Mouse (Mus musculus): ENCODE data around the gene Hcrt. TPM values are rescaled to one million over a fixed set of nuclear protein-coding genes. Genes with fewer than 3 reads are reported as not detected.

Hcrt gene
- polyA plus RNA-seq, 1 experiment from 2014 or later: not detected

Other genes with a start within 250 kb of the Hcrt start
- gene Acly, start 234.9 kb downstream of the Hcrt start, polyA plus RNA-seq (2016; fragmentation: Nextera tagmentation; extraction: Ambion mirVana): 186 and 196 TPM in 2 replicates
- 1.2 and 1.4 TPM in 2 replicates for gene Ttc25, start 217.3 kb downstream of the Hcrt start, polyA plus RNA-seq (2016; fragmentation: Nextera tagmentation; extraction: Ambion mirVana)
- gene Cnp, start 188.0 kb downstream of the Hcrt start, polyA plus RNA-seq (2016; fragmentation: Nextera tagmentation; extraction: Ambion mirVana): 32.3 and 34.5 TPM in 2 replicates
- 79.9 and 80.4 TPM in 2 replicates for gene Nkiras2, start 143.7 kb downstream of the Hcrt start, polyA plus RNA-seq (2016; fragmentation: Nextera tagmentation; extraction: Ambion mirVana)
- gene Dnajc7, start 142.8 kb downstream of the Hcrt start, polyA plus RNA-seq (2016; fragmentation: Nextera tagmentation; extraction: Ambion mirVana): 282 and 288 TPM in 2 replicates
- 0.70 and 0.74 TPM in 2 replicates for gene Zfp385c, start 70.5 kb downstream of the Hcrt start, polyA plus RNA-seq (2016; fragmentation: Nextera tagmentation; extraction: Ambion mirVana)
- 3.3 and 3.8 TPM in 2 replicates for gene Dhx58, start 58.7 kb downstream of the Hcrt start, polyA plus RNA-seq (2016; fragmentation: Nextera tagmentation; extraction: Ambion mirVana)
- 64.0 and 65.8 TPM in 2 replicates for gene Kat2a, start 50.5 kb downstream of the Hcrt start, polyA plus RNA-seq (2016; fragmentation: Nextera tagmentation; extraction: Ambion mirVana)
- gene Hspb9, start 49.1 kb downstream of the Hcrt start, polyA plus RNA-seq (2016; fragmentation: Nextera tagmentation; extraction: Ambion mirVana): 0.47 TPM in 1 of 2 replicates, not detected in the other
- 14.3 and 24.3 TPM in 2 replicates for gene Rab5c, start 24.7 kb downstream of the Hcrt start, polyA plus RNA-seq (2016; fragmentation: Nextera tagmentation; extraction: Ambion mirVana)
- not detected in 2 replicates for gene Kcnh4, start 3.0 kb downstream of the Hcrt start, polyA plus RNA-seq (2016; fragmentation: Nextera tagmentation; extraction: Ambion mirVana)
- 5.4 and 6.8 TPM in 2 replicates for gene Ghdc, start 8.0 kb upstream of the Hcrt start, polyA plus RNA-seq (2016; fragmentation: Nextera tagmentation; extraction: Ambion mirVana)
- gene Stat5b, start 87.8 kb upstream of the Hcrt start, polyA plus RNA-seq (2016; fragmentation: Nextera tagmentation; extraction: Ambion mirVana): 20.4 and 20.6 TPM in 2 replicates
- gene Stat5a, start 96.4 kb upstream of the Hcrt start, polyA plus RNA-seq (2016; fragmentation: Nextera tagmentation; extraction: Ambion mirVana): 4.0 and 5.5 TPM in 2 replicates
- 40.5 and 40.8 TPM in 2 replicates for gene Stat3, start 176.6 kb upstream of the Hcrt start, polyA plus RNA-seq (2016; fragmentation: Nextera tagmentation; extraction: Ambion mirVana)
- gene Cavin1, start 208.0 kb upstream of the Hcrt start, polyA plus RNA-seq (2016; fragmentation: Nextera tagmentation; extraction: Ambion mirVana): 38.4 and 48.2 TPM in 2 replicates
- 26.9 and 29.4 TPM in 2 replicates for gene Atp6v0a1, start 246.5 kb upstream of the Hcrt start, polyA plus RNA-seq (2016; fragmentation: Nextera tagmentation; extraction: Ambion mirVana)

Measured in limb, embryonic 12.5 days (tissue).